Mouse (Mus musculus) neural tube, embryonic 15.5 days (tissue): ENCODE results near the gene Slc38a10. TPM values are rescaled to one million over a fixed set of nuclear protein-coding genes. Genes with fewer than 3 reads are reported as not detected.

Experiments used
- ATAC-seq: fragments of 200-750 bp; cut with Nextera tagmentation; 2 replicates; pipeline ENCODE4 v1.8.0; 2017; ENCODE audit warnings: mild to moderate bottlenecking, moderate TSS enrichment, moderate library complexity; ENCODE audit not compliant: low FRiP score
- H3K27ac ChIP-seq: fragments of 300-500 bp; sonication (generic); replicated peaks from 2 replicates; pipeline ENCODE4 v1.5.1; 2015; ENCODE audit warnings: mild to moderate bottlenecking, inconsistent platforms
- H3K27me3 ChIP-seq: fragments of 300-500 bp; sonication (generic); replicated peaks from 2 replicates; pipeline ENCODE4 v1.6.1; 2015; ENCODE audit warnings: inconsistent platforms
- H3K36me3 ChIP-seq: fragments of 300-500 bp; sonication (generic); 2 replicates; pipeline ENCODE4 v1.6.1; 2015; ENCODE audit warnings: inconsistent platforms
- H3K4me1 ChIP-seq: fragments of 300-500 bp; sonication (generic); 2 replicates; pipeline ENCODE4 v1.6.1; 2015; ENCODE audit warnings: inconsistent platforms
- H3K4me2 ChIP-seq: fragments of 300-500 bp; sonication (generic); 2 replicates; pipeline ENCODE4 v1.6.1; 2015; ENCODE audit warnings: inconsistent platforms, mild to moderate bottlenecking, moderate library complexity
- H3K4me3 ChIP-seq: fragments of 300-500 bp; sonication (generic); replicated peaks from 2 replicates; pipeline ENCODE4 v1.5.1; 2015; ENCODE audit warnings: mild to moderate bottlenecking, inconsistent platforms
- H3K9ac ChIP-seq: fragments of 300-500 bp; sonication (generic); replicated peaks from 2 replicates; pipeline ENCODE4 v1.6.1; 2015; ENCODE audit warnings: mild to moderate bottlenecking, inconsistent platforms
- H3K9me3 ChIP-seq: fragments of 300-500 bp; sonication (generic); replicated peaks from 2 replicates; pipeline ENCODE4 v1.6.1; 2016; ENCODE audit warnings: inconsistent platforms
- WGBS: fragments of 180-500 bp; shearing (Covaris S2); methylation state at CpG from one replicate; pipeline ENCODE4 v1.1.7; 2015; ENCODE audit warnings: mixed read lengths; 5-methylcytosine and 5-hydroxymethylcytosine counted together
- polyA plus RNA-seq: library from polyadenylated mRNA; unstranded; fragments of >200 nt; fragmentation: Nextera tagmentation; extraction: Ambion mirVana; gene quantifications from 2 replicates; pipeline ENCODE4 v1.2.1, GENCODE M21; 2015

Gene Slc38a10
- polyA plus RNA-seq, 1 experiment from 2014 or later, result 107 TPM

- Histone ChIP-seq H3K4me2 (peak overlapping the region; percentile 81), H3K4me3 (peak overlapping the region; percentile 70), H3K9me3 (no peaks in the 10 kb centered on the region), H3K4me1 (peaks cover 17% of the 10 kb centered on the region), H3K27me3 (no peaks in the 10 kb centered on the region), H3K27ac (peak overlapping the region; percentile 82), H3K9ac (peak overlapping the region; percentile 66), H3K36me3 (0 out of 2 replicates have a peak, but pooled peaks cover 4% of the 10 kb centered on the region)
- WGBS, result 0% methylated on average over 44 of the region's 44 CpGs
- ATAC-seq, result peak; percentile 42
Measured at GRCm38 (mm10) chr11:120150440-120151112, 570 bp downstream of the Slc38a10 start.

GRCm38 (mm10) chr11:120149510-120150200 is 1.5 kb downstream of the Slc38a10 start:
- H3K4me1 ChIP-seq, result peaks cover 21% of the 10 kb centered on the region
- H3K27ac ChIP-seq, result 0 out of 2 replicates have a peak overlapping the region, but pooled peaks have one; percentile 82
- no peak for ATAC-seq
- peak overlapping the region; percentile 66; the same call in 1 of the 2 replicates for H3K9ac ChIP-seq
- H3K9me3 ChIP-seq, result no peaks in the 10 kb centered on the region
- 49% methylated on average over 6 of the region's 6 CpGs for WGBS
- H3K4me3 ChIP-seq, result peak overlapping the region; percentile 70
- no peaks in the 10 kb centered on the region for H3K27me3 ChIP-seq
- H3K36me3 ChIP-seq, result 0 out of 2 replicates have a peak, but pooled peaks cover 4% of the 10 kb centered on the region
- peak overlapping the region; percentile 81 for H3K4me2 ChIP-seq

- no peak for ATAC-seq
- Histone ChIP-seq H3K27ac (no peak overlapping the region), H3K4me3 (no peak overlapping the region), H3K9me3 (no peaks in the 10 kb centered on the region), H3K9ac (no peak overlapping the region), H3K36me3 (0 out of 2 replicates have a peak, but pooled peaks cover 4% of the 10 kb centered on the region), H3K4me2 (no peak overlapping the region), H3K27me3 (no peaks in the 10 kb centered on the region), H3K4me1 (peaks cover 31% of the 10 kb centered on the region)
- whole genome bisulfite sequencing, result 84% methylated on average over 8 of the region's 8 CpGs
Measured at GRCm38 (mm10) chr11:120148201-120148855, 2.8 kb downstream of the Slc38a10 start.

- Histone ChIP-seq H3K4me3 (no peak overlapping the region), H3K27ac (no peak overlapping the region), H3K27me3 (no peaks in the 10 kb centered on the region), H3K9ac (no peak overlapping the region), H3K4me2 (no peak overlapping the region), H3K4me1 (peaks cover 18% of the 10 kb centered on the region), H3K36me3 (0 out of 2 replicates have a peak, but pooled peaks cover 7% of the 10 kb centered on the region), H3K9me3 (no peaks in the 10 kb centered on the region)
- ATAC-seq, result no peak
- WGBS, result 80% methylated on average over 13 of the region's 13 CpGs
Measured at GRCm38 (mm10) chr11:120143708-120144497, 7.2 kb downstream of the Slc38a10 start.

- peaks cover 24% of the 10 kb centered on the region for H3K4me1 ChIP-seq
- H3K36me3 ChIP-seq, result 0 out of 2 replicates have a peak, but pooled peaks cover 10% of the 10 kb centered on the region
- WGBS, result 74% methylated on average over 3 of the region's 3 CpGs
- no peaks in the 10 kb centered on the region for H3K27me3 ChIP-seq
- H3K4me2 ChIP-seq, result no peak overlapping the region
- no peak for ATAC-seq
- no peak overlapping the region for H3K27ac ChIP-seq
- no peak overlapping the region for H3K9ac ChIP-seq
- no peak overlapping the region for H3K4me3 ChIP-seq
- H3K9me3 ChIP-seq, result no peaks in the 10 kb centered on the region
Measured at GRCm38 (mm10) chr11:120142601-120143051, 8.5 kb downstream of the Slc38a10 start.

- no peak overlapping the region for H3K9ac ChIP-seq
- no peak for ATAC-seq
- H3K9me3 ChIP-seq, result no peaks in the 10 kb centered on the region
- no peak overlapping the region for H3K27ac ChIP-seq
- no peak overlapping the region for H3K4me2 ChIP-seq
- no peaks in the 10 kb centered on the region for H3K27me3 ChIP-seq
- H3K4me3 ChIP-seq, result no peak overlapping the region
- H3K4me1 ChIP-seq, result peaks cover 40% of the 10 kb centered on the region
- 72% methylated on average over 6 of the region's 6 CpGs for WGBS
- H3K36me3 ChIP-seq, result peaks cover 8% of the 10 kb centered on the region; the same call in 1 of the 2 replicates
Measured at GRCm38 (mm10) chr11:120140255-120140654, 10.9 kb downstream of the Slc38a10 start.

GRCm38 (mm10) chr11:120139309-120139731 is 11.8 kb downstream of the Slc38a10 start:
- H3K9me3 ChIP-seq, result no peaks in the 10 kb centered on the region
- no peak overlapping the region for H3K27ac ChIP-seq
- peaks cover 14% of the 10 kb centered on the region for H3K36me3 ChIP-seq
- H3K9ac ChIP-seq, result no peak overlapping the region
- ATAC-seq, result no peak
- WGBS, result 90% methylated on average over 10 of the region's 10 CpGs
- H3K4me1 ChIP-seq, result peaks cover 33% of the 10 kb centered on the region
- H3K4me2 ChIP-seq, result no peak overlapping the region
- H3K27me3 ChIP-seq, result no peaks in the 10 kb centered on the region
- H3K4me3 ChIP-seq, result no peak overlapping the region

GRCm38 (mm10) chr11:120137625-120138004 is 13.5 kb downstream of the Slc38a10 start:
- Histone ChIP-seq H3K4me2 (no peak overlapping the region), H3K27ac (0 out of 2 replicates have a peak overlapping the region, but pooled peaks have one; percentile 2), H3K4me1 (peaks cover 23% of the 10 kb centered on the region), H3K4me3 (no peak overlapping the region), H3K9me3 (no peaks in the 10 kb centered on the region), H3K27me3 (no peaks in the 10 kb centered on the region), H3K9ac (no peak overlapping the region), H3K36me3 (peaks cover 28% of the 10 kb centered on the region)
- ATAC-seq, result no peak
- WGBS, result 56% methylated on average over 5 of the region's 5 CpGs

- Histone ChIP-seq H3K4me1 (peaks cover 23% of the 10 kb centered on the region), H3K9ac (no peak overlapping the region), H3K4me3 (no peak overlapping the region), H3K27me3 (no peaks in the 10 kb centered on the region), H3K4me2 (no peak overlapping the region), H3K36me3 (peaks cover 30% of the 10 kb centered on the region), H3K27ac (0 out of 2 replicates have a peak overlapping the region, but pooled peaks have one; percentile 2), H3K9me3 (no peaks in the 10 kb centered on the region)
- WGBS, result 52% methylated on average over 23 of the region's 23 CpGs
- no peak for ATAC-seq
Measured at GRCm38 (mm10) chr11:120136796-120137624, 14.1 kb downstream of the Slc38a10 start.

GRCm38 (mm10) chr11:120136195-120136594 is 15.0 kb downstream of the Slc38a10 start:
- Histone ChIP-seq H3K9ac (no peak overlapping the region), H3K27ac (no peak overlapping the region), H3K4me3 (no peak overlapping the region), H3K27me3 (no peaks in the 10 kb centered on the region), H3K9me3 (no peaks in the 10 kb centered on the region), H3K4me1 (peaks cover 23% of the 10 kb centered on the region), H3K4me2 (no peak overlapping the region), H3K36me3 (peaks cover 35% of the 10 kb centered on the region)
- ATAC-seq, result no peak; the same call in 1 of the 2 replicates
- 73% methylated on average over 8 of the region's 8 CpGs for WGBS
